Mouse (Mus musculus) testis, adult 2 months (tissue): Measurements from ENCODE around the gene Zfpl1. TPM values are rescaled to one million over a fixed set of nuclear protein-coding genes. Genes with fewer than 3 reads are reported as not detected.
A peak's percentile ranks its signal among the peaks of the same experiment; 100 is the strongest.

Experiments used
- H3K27ac ChIP-seq: fragments of 200-500 bp; 2 replicates; pipeline ENCODE4 v1.5.1; 2012; ENCODE audit warnings: low read depth, low read length; ENCODE audit not compliant: control insufficient read depth, insufficient read depth
- H3K27me3 ChIP-seq: fragments of 200-500 bp; 2 replicates; pipeline ENCODE4 v1.6.1; 2012; ENCODE audit warnings: mild to moderate bottlenecking, low read length, moderate library complexity; ENCODE audit not compliant: control insufficient read depth, insufficient read depth
- H3K36me3 ChIP-seq: fragments of 200-500 bp; 2 replicates; pipeline ENCODE4 v1.6.1; 2012; ENCODE audit warnings: mild to moderate bottlenecking, low read length; ENCODE audit not compliant: control insufficient read depth, insufficient read depth
- H3K4me1 ChIP-seq: fragments of 200-500 bp; 2 replicates; pipeline ENCODE4 v1.6.1; 2012; ENCODE audit warnings: low read length; ENCODE audit not compliant: control insufficient read depth, insufficient read depth
- H3K4me3 ChIP-seq: fragments of 200-500 bp; 2 replicates; pipeline ENCODE4 v1.5.1; 2012; ENCODE audit warnings: low read depth, mild to moderate bottlenecking, low read length, moderate library complexity, mixed read lengths; ENCODE audit not compliant: control insufficient read depth
- CTCF ChIP-seq: fragments of 200-500 bp; IDR thresholded peaks from 2 replicates; pipeline ENCODE4 v1.5.1; 2012; ENCODE audit warnings: low read depth, mild to moderate bottlenecking, inconsistent platforms, low read length, moderate library complexity; ENCODE audit not compliant: control insufficient read depth, insufficient read depth, insufficient replicate concordance
- POLR2A ChIP-seq: fragments of 200-500 bp; IDR thresholded peaks from 2 replicates; pipeline ENCODE4 v1.6.1; 2012; ENCODE audit warnings: low read depth, mild to moderate bottlenecking, inconsistent platforms, low read length, moderate library complexity; ENCODE audit not compliant: control insufficient read depth
- polyA plus RNA-seq: library from polyadenylated mRNA; depleted of rRNA; stranded (reverse); fragments of >200 nt; gene quantifications from 2 replicates; pipeline ENCODE4 v1.2.3, GENCODE M21; 2012

Zfpl1 gene
- polyA plus RNA-seq, 1 experiment: 70.2 TPM

DNA sequence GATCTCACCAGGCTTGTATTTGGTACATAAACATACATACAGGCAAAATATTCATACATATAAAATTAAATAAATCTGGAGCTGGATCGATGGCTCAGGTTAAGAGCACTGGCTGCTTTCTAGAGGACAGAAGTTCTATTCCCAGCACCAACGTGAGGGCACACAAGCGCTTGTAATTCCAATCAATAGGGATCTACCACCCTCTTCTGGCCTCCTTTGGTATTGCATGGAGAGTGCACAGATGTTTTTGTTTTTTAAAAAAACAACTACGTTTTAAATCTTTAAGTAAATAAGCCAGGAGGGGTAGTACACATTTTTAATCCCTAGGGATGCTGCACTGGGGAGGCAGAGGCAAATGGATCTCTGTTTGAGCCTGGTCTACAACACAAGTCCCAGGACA lies 41.5 kb upstream of the Zfpl1 start:
- no peaks in the 10 kb centered on the region for H3K27me3 ChIP-seq
- TF ChIP-seq CTCF: no peak; the same call in 1 of the 2 replicates
- TF ChIP-seq POLR2A: no peak
- no peak overlapping the region for H3K27ac ChIP-seq
- H3K4me1 ChIP-seq: peaks cover 3% of the 10 kb centered on the region; the same call in 1 of the 2 replicates
- H3K4me3 ChIP-seq: no peak overlapping the region
- no peaks in the 10 kb centered on the region for H3K36me3 ChIP-seq

DNA sequence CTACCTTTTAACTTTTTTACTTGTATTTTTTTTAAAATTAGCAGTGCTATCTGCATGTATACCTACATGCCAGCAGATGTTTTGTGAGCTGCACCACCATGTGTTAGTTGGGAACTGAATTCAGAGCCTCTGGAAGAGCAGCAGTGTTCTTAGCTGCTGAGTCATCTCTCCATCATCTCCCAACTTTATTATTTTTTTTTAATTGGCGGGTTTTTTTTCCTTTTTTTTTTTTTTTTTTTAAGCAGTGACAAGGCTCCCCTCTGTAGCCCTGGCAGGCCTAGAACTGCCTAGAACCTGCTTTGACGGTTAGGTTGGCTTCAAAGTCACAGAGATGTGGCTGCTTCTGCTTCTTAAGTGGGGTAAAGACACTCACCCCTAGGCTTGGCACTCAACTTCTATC lies 40.1 kb upstream of the Zfpl1 start:
- Histone ChIP-seq H3K4me1 (peaks cover 3% of the 10 kb centered on the region; the same call in 1 of the 2 replicates), H3K36me3 (no peaks in the 10 kb centered on the region), H3K27ac (no peak overlapping the region), H3K27me3 (no peaks in the 10 kb centered on the region), H3K4me3 (no peak overlapping the region)
- TF ChIP-seq POLR2A (no peak), CTCF (no peak)

DNA sequence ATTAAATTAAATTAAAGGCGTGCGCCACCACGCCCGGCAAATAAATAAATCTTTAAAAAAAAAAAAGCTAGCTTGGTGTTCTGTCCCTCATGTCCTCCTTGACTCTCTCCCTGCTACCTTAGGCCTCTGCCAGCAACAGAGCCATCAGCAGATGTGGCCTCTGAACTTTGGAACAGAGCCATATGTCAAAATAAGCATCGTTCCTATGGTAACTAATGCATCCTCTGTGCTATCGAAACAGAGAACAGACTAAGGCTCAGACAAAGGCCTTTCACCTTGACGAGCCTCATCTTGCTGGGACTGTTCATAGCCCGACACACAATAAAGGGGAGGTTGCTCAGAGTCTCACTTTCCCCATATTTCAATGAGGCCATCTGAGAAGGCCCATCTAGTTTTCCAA lies 38.6 kb upstream of the Zfpl1 start:
- H3K36me3 ChIP-seq: no peaks in the 10 kb centered on the region
- H3K27ac ChIP-seq: no peak overlapping the region; the same call in 1 of the 2 replicates
- TF ChIP-seq CTCF: no peak
- TF ChIP-seq POLR2A: no peak
- H3K4me1 ChIP-seq: peaks cover 9% of the 10 kb centered on the region
- no peaks in the 10 kb centered on the region for H3K27me3 ChIP-seq
- no peak overlapping the region for H3K4me3 ChIP-seq

DNA sequence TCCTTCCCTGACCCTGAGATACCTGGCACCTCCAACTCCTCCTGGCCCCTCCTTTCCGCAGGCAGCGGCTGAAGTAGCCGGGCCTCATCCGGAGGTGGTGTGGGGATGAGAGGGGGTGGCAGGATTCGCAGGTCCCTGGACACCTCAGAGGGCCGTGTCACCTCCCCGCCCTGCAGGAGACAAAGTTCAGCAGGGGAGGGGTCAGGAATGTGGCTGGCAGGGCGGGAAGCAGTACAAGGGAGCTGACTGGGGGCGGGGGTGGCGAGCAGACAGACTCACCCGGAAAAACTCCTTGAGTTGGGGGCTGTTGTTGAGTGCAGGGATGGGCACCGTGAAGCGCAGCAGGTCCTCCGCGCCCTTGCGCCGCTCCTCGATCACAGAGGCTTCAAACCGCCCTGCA lies 37.0 kb upstream of the Zfpl1 start:
- no peak overlapping the region for H3K4me3 ChIP-seq
- no peak overlapping the region for H3K27ac ChIP-seq

DNA sequence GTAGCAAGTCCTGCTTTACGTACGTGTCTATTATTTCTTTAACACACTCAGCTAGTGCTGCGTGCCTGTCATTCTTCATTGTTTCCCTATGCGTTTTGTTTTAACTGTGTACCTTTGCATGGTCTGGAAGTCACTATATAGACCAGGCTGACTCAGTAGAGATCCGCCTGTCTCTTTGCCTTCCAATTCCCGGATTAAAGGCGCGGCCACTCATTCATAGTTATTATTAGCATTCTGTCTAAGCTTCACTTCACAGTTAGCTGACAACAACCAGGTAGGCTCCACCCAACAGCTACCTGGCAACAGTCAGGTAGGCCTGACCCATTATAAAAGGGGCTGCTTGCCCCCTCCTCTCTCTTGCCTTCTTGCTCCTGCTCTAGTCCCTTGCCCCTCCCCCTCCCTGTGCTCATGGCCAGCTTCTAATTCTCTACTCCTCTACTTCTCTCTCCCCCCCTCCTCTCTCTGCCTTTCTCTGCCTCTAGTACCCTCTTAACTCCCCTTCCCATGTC lies 34.0 kb upstream of the Zfpl1 start:
- no peaks in the 10 kb centered on the region; the same call in 1 of the 2 replicates for H3K36me3 ChIP-seq
- peak overlapping the region; percentile 80 for H3K27ac ChIP-seq
- H3K4me3 ChIP-seq: peak overlapping the region; percentile 83
- peaks cover 9% of the 10 kb centered on the region for H3K4me1 ChIP-seq
- no peaks in the 10 kb centered on the region for H3K27me3 ChIP-seq
- TF ChIP-seq CTCF: no peak
- TF ChIP-seq POLR2A: no peak

More for the DNA sequence above, 37.0 kb upstream of the Zfpl1 start:
- H3K36me3 ChIP-seq: no peaks in the 10 kb centered on the region
- TF ChIP-seq POLR2A (no peak), CTCF (no peak)
- H3K4me1 ChIP-seq: peaks cover 9% of the 10 kb centered on the region
- H3K27me3 ChIP-seq: no peaks in the 10 kb centered on the region

DNA sequence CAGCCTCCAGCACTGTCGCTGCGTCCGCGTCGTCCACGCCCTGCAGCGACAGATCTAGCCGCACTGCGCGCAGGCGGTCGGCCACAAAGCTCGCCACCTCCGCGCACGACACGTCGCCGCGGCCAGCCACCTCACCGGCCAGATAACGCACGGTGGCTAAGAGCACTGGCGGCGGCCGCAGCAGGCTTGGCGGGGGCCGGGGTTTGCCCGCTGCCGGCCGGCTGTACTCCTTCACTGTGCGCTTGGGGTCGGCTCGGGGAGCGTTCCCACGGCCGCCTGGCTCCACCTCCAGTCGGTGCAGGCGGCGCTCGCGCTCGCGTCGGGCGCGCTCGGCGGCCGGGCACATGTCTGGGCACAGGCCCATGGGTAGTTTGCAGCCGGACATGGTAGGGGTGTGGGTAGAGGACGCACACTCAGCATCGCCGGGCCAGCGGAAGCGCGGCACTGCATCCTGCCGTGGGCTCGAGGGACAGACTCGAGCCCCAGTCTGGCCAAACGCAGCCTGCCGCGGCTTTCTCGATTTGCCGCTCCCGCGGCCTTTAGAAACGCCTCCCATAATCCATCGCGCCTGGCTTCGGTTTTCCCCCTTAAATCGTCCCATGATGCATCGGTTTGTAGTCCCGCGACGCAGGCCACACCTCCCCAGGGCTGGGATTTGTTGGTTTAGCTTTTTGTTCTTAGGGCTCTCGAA lies 33.4 kb upstream of the Zfpl1 start, which contains the start of gene Sac3d1:
TSS of gene Sac3d1 (minus strand) at position 665 of the 691 bp plus-strand sequence.
- Histone ChIP-seq H3K4me1 (peaks cover 9% of the 10 kb centered on the region), H3K27me3 (no peaks in the 10 kb centered on the region), H3K36me3 (no peaks in the 10 kb centered on the region; the same call in 1 of the 2 replicates), H3K4me3 (peak within 1 kb of the TSS; percentile 83), H3K27ac (peak within 1 kb of the TSS; percentile 80)
- TF ChIP-seq CTCF (no peak), POLR2A (peak; percentile 74)

DNA sequence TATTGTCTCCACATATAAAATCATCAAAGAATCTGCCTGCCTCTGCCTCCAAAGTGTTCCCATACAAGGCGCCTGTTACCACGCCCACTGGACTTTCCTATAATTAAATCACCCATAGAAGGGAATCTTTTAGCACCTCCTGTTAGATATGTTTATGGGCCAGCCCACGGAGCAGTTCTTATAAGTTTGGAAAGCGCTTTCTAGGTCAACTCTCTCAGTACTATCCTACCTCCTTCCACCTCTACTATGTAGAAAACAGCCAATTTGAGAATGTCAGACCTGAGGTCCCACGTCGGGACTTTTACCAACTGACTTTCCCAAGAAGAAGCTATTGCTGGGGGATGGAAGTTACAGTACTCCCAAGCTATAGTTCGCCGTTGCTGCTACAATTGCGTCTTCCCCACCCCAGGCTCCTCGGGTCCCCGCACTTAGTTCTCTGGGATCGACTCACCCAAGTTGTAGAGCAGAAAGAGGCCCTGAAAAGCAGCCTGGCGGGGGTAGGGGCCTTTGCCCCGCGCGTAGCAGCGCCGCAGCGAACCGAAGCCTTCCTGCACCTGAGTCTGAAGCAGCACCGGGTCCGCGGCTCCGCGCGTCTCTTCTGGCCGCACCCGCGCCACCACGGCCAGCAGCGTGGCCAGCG lies 32.7 kb upstream of the Zfpl1 start:
- Histone ChIP-seq H3K27ac (peak overlapping the region; percentile 80), H3K4me3 (peak overlapping the region; percentile 83), H3K4me1 (peaks cover 9% of the 10 kb centered on the region), H3K36me3 (no peaks in the 10 kb centered on the region; the same call in 1 of the 2 replicates), H3K27me3 (no peaks in the 10 kb centered on the region)
- no peak for TF ChIP-seq CTCF
- no peak for TF ChIP-seq POLR2A
